Mouse (Mus musculus): ENCODE measurements at regions not wholly inside any gene's neighbourhood (a gene's known extent, or its start where the extent isn't known, plus 50 kb on each side); places are given as distances from the start of the nearest gene placed in this dataset.

DNA sequence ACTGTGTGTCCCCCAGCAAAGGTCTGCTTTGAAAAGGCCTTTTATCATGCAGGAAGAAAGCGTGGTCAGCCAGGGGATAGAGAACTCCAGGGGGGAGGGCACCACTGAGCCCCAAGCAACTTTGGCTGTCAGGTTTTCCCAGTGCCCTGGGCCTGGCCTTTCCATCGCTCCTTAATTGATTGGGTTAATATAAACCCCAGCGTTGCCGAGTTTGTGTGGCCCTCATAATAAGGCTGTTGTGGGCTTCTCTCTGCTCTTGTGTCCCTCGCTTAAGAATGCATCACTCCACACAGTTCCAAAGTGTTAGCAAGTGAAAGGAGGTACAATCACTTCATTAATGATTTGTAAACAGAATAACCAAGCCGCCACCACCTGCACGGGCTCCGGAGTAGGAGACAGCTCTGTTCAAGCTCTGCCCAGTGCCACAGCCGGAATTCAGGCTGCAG, 455.5 kb downstream of the Irx1 start:
- DNase-seq: no peak
- intact Hi-C loops (cut with DNase I): no loop called here

- intact Hi-C loops (cut with DNase I): no loop called here
- no peak for DNase-seq
Measured at GRCm38 (mm10) chr13:71507421-71507931, 456.0 kb downstream of the Irx1 start.

- no peak for DNase-seq
- intact Hi-C loops (cut with DNase I): no loop called here
Measured at GRCm38 (mm10) chr13:71506777-71507176, 456.7 kb downstream of the Irx1 start.

- no peak for DNase-seq
- intact Hi-C loops (cut with DNase I): no loop called here
Measured at GRCm38 (mm10) chr13:71489773-71490172, 473.8 kb downstream of the Irx1 start.

- no peak for DNase-seq
- intact Hi-C loops (cut with DNase I): no loop called here
Measured at GRCm38 (mm10) chr13:71481205-71481604, 482.3 kb downstream of the Irx1 start.

DNA sequence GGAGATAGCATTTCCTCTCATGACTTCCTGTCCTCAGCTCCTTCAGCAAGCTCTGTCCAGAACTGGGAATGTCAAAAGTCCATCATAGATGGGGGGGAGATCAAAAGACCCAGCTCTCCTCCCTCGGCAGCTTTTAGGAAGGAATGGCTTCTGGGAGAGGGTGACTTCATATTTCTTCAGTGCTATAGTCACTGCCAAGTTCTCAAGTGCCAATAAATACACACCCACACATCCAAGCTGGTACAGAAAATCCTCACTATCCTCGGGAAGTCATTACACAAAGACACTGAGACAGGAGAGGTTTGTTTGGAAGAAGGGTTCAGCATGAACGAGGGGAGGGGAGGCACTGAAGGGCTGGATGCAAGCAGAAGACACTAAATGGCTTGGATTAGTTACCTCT, 502.0 kb downstream of the Irx1 start:
- DNase-seq: no peak

DNA sequence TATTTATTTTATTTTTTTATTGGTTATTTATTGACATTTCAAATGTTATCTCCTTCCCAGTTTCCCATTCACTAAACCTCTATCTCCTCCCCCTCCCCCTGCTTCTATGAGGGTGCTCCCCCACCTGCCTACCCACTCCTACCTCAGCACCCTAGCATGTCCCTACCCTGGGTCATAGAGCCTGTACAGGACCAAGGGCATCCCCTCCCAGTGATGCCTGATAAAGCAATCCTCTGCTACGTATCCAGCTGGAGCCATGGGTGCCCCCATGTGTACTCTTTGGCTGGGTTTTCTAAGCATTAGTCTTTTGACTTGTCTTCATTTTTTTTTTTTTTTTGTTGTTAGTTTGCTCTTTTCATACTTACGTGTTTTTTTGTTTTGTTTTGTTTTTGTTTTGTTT, 502.9 kb downstream of the Irx1 start:
- intact Hi-C loops (cut with DNase I): no loop called here

More for the DNA sequence above, 502.0 kb downstream of the Irx1 start:
- intact Hi-C loops (cut with DNase I): no loop called here

GRCm38 (mm10) chr13:71460097-71460496, 503.4 kb downstream of the Irx1 start:
- DNase-seq: no peak
- intact Hi-C loops (cut with DNase I): no loop called here

More for the DNA sequence above, 502.9 kb downstream of the Irx1 start:
- DNase-seq: no peak

- intact Hi-C loops (cut with DNase I): loop anchor here (10.0 kb wide), 2 partner anchors 496 to 1166 kb away; partner anchors contain the start of gene Irx2
Measured at GRCm38 (mm10) chr13:71459022-71459536, 504.4 kb downstream of the Irx1 start.

DNA sequence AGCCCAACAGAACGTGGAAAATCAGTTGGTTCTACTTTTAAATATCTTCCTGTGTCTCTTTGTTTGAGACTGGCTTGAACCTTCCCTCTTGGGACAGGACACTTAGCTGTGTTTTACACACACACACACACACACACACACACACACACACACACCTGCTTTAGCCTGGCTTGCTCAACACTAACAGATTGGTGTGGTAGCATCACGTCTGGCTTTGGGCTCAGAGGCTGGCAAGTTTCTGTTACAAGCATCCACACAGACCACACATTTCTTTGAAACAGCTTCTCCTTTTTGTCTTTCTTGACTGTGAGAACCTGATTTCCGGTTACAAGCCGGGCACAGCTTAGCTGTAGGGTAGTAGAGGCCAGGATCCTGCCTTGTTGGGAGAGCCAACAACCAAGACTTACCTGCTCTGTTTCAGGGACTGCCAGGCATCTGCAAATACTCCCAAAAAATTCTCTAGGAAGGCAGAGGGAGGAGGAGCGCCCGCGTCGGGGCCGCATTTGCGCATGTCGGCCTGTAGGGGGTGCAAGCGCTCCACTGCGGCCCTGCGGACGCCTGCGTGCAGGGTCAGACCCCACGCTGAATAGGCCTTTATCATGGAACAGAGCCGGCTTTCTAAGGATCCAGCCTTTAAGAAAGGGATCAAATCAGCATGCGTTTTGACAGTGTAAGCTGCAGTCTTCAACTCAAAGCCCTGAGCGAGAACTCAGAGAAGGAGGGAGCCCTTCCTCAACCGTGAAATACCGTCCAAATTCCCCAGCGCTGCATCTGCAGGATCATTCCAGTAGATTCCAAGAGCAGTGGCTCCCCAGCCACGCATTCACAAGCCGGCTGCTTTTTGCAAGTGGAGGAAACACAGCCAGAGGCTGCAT, 505.2 kb downstream of the Irx1 start:
- peak; percentile 75 to 85 for DNase-seq
- intact Hi-C loops (cut with DNase I): loop anchor here (10.0 kb wide), 2 partner anchors 497 to 1167 kb away; partner anchors contain the start of gene Irx2

More at GRCm38 (mm10) chr13:71459022-71459536, 504.4 kb downstream of the Irx1 start:
- no peak for DNase-seq

DNA sequence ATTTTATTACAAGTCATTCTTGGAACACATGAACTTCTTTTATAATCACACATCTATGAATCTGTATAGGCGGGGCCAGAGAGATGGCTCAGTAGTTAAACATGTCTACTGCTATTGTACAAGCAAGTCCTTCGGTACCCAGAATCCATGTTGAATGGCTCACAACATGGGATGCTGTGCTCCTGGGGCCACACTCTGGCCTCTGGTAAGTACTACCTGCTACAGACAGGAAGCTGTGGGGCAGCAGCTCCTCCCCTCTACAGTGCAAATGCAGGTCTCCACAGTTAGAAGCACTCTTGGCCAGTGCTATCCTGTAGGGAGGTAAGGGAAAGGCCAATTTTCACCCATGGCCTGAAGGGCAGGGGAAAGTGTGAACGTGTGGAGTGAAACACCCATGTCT, 506.0 kb downstream of the Irx1 start:
- intact Hi-C loops (cut with DNase I): loop anchor here (10.0 kb wide), 2 partner anchors 497 to 1167 kb away; partner anchors contain the start of gene Irx2

GRCm38 (mm10) chr13:71452258-71452657, 511.3 kb downstream of the Irx1 start:
- intact Hi-C loops (cut with DNase I): loop anchor here (10.0 kb wide), 2 partner anchors 503 to 1173 kb away; partner anchors contain the start of gene Irx2
- no peak for DNase-seq

More for the DNA sequence above, 506.0 kb downstream of the Irx1 start:
- DNase-seq: no peak

DNA sequence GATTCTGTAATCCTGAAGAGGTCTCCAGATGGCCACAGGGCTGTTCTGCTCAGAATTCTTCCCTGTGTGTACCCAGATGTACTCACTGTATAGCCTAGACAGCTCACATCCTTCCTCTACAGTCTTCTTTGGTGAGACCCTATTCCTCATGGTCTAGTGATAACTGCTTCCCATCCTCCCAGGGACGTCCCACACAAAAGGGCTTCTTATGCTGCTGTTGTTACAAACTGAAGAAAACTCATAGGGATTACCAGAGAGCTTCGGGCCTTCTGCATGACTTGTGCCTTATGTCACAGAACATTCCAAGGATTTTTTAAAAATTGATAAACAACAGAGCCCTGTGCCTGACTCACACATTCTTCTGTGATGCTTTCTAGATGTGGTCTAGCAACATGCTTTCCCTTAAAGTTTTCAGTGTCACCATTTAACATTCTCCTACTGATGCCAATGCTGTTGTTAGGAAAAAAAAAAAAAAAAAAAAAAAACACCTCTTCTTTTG, 525.9 kb downstream of the Irx1 start:
- no peak for DNase-seq
- intact Hi-C loops (cut with DNase I): no loop called here

DNA sequence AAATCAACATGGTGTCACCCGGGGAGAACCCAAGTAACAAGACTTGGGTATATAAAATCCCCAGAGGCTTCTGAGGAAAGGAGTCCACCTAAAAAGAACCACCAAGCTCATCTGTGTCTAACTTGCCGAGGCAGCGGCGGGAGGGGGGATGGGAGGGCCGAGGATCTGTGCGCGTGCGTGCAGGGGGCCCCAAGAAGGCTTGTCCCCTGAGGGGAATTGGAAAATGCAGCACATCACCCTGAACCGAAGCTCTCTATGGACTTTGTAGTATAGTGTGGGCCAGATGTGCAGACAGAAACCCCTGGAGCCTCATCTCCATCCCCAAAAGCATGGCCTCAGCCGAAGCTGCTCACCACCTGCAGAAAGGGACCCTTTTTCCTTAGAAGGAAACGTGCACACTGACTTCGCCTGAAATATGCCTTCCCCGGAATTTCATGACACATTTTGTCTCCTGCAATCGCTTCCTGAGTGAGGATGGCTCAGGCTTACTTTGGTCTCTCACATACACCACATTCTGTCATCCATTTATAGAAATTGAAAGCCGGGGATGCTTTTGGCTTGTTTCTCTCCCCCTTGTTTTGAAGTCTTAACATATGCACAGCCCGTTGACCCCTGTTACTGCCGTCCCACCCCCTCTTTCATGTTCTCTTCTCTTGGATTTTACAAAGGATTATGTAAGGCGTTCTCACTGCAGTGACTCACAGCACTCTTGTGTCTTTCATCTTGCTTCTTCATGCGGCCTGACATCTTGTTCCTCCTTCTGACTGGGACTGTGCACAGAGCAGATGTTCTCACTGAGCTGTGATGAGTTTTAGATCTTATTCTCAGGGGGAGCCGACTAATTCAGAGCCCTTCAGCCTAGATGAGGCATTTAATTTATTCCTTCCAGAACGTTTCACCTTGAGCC, 559.6 kb downstream of the Irx1 start:
- intact Hi-C loops (cut with DNase I): no loop called here
- no peak for DNase-seq

DNA sequence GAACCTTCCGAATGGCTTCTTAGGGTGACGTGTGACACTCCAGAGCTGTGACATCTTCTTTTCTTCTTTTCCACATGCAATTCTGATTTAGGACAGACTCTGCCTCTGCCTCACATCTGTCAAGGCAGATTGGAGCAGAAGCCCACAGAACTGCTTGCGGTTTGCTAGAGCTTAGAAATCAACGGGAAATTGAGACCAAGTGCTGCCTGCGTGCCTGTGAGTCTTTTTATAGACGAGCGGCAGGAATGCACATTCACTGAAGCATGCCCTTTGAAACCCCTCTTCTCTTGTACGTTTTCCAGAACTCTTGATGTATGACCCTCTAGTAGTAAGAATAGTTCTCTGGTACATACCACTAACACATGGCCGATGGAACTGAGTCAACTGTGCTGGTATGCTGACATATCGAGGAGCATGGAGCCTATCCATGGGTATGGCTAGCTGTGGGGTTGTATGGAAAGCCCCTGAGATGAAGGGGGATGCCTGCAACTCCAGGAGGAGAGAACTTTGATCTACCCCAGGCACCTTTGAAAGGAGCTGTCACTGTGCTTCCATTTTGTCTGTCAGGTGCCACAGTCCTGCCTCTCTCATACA, 552.2 kb upstream of the Adamts16 start:
- intact Hi-C loops (cut with DNase I): no loop called here
- no peak for DNase-seq

DNA sequence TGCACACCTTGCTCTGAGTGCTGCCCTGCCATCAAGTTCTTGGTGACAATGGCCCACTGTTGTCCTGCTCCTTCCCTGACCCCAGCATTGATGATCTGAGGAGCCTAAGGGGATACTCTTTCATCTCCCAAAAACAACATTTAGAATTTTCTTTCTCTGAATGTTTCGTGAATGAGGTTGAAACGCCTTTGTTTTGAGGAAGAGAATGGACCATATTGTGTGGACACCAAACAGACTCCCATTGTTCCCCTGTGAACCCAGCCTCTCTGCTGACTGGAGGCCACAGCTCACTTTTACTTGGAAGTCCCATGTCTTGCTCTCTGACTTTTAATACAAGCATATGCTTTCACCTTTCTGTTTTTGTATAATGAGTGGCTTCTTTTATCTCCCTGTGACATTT, 537.0 kb upstream of the Adamts16 start:
- DNase-seq: no peak
- intact Hi-C loops (cut with DNase I): no loop called here

- DNase-seq: peak; percentile 43 to 59
- intact Hi-C loops (cut with DNase I): no loop called here
Measured at GRCm38 (mm10) chr13:71375909-71376606, 534.4 kb upstream of the Adamts16 start.

DNA sequence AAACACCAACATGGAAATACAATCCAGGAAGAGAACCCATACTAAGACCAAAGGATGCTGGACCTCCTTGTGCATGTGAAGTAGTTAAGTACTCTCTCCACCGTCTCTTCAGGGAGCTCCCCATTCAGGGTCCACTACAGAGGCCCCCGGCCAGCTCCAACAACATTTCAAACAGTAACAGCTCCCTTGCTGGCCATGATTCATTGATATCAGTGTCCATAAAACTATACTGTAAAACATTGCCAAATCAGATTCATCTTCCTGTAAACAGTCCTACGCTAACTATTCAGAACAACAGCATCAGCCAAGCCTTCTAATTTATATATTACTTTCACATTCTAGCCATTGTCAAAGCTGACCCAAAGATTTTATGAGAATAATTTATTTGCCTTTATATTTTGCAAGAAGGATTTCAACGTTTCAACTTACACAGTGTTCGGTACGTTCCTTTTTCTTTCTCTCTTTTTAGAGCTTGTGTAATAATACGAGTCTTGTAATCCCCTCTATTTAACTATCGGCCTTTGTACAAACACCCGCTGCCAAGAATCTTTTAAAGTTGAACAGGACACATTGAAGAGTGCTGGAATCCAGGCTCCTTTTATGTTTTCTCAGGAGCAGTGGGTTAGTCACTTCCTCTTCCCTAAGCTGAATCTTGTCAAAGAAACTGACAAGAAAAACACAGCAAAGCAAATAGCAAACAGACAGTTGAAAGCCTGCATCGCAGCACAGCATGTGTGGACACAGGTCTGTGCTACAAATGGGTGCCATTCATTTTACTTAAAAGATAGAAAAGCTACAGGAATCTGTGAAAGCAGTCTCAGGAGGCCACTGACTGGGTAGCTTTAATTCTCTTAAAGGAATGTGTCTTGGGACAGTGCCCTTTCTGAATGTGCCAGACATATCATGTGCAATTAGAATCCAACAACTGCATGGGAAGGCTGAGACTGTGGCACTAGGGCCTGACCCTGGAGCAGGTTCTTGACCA, 531.4 kb upstream of the Adamts16 start:
- DNase-seq: peak in 1 of 2 experiments; percentile 3
- intact Hi-C loops (cut with DNase I): no loop called here

Data from heart, postnatal 14 days (tissue).